Mouse (Mus musculus): Measurements from ENCODE around the gene Stac3.

The Stac3 gene

DNA sequence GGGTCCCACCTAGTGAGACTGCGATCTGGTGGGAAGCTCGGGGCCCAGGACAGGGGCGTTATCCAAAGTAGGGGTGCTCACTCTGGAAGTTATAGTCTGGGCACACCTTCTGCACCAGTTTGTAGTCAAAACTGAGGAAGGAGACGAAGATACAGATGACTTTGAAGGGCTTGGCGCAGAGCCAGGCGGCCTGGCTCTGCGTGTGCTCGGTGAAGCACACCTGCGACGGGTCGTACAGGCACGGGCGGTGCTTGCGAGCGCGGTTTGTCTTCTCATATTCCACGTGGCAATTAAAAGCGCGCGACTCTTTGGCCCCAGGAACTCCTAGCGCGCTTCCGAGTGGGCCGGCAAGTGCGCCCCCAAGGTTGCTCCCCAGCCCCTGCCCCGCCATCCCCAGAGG is 24.6 kb downstream of the Stac3 start:
- no peak for DNase-seq

DNA sequence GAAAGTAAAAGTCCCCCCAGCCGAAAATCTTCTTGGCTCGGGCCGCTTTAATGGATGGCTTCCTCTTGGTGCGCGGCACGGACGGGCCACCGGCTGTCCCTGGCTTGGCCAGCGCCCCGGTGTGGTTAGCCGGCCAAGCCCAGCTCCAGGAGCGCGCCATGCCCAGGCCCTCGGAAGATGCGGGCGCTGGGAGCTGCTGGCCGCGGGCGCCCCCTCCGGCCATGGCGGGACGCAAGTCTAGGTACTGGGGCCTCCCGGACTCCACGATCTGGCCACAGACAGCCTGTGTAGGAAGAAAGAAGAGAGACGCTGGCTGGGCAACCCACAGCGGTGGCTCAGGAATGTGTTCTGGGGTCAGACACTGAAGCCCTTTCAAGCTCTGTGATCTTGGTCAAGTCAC is 25.2 kb downstream of the Stac3 start:
- peak; percentile 85 for DNase-seq

DNA sequence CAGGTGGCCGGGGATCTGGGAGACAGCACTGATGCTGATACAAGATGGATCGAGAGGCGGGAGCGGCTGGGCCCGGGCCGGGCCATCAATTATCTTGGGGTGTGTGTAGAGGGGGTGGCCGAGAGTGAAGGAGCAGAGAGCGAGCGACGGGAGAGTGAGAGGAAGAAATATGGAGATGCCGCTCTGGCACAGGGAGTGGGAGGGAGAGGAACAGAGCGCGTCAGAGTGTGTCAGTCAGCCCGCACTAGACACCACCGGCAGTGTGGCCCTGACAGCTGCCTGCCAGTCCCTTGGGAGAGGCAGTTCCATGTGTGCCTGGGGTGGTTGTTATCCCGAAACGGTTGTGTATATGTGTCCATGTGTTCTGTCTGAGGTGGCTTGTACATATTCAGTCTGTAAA is 26.0 kb downstream of the Stac3 start:
- DNase-seq, result peak; percentile 53

DNA sequence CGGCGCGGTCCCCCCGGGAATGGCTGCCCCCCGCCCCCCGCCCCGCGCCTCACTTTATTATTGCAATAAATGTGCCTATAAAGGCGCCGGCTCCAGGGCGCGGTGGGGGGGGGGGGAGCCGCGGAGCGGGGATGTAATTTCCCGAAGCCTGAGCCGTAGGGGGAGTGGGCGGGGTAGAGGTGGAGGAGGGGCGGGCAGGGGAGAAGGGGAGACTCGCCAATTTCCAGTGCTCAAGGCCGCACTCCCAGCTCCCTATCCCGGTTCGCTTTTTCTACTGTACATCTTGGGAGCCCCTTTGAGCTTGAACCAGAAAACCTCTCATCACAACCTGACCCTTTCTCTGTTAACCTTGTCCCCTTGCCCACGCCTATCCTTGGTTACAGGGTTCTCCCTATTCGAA is 29.5 kb downstream of the Stac3 start:
- peak; percentile 48 for DNase-seq

DNA sequence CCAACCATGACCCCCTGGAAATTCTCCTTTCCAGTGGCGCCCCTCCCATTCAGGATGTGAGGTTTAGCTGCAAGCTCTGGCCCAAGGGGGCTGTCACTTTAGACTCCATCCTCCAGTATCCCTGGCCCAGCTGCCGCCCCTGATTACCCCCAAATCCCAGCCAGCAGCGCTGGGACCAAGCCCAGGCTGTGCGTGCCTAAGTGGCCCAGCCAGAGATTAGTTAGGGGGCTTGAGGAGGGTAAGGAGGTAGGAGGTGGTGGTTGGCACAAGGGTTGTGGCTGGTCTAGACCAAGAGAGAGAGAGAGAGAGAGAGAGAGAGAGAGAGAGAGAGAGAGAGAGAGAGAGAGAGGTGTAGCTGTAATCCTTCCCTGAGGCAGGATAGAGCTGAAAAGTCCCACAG is 30.1 kb downstream of the Stac3 start:
- DNase-seq, result no peak

- DNase-seq, result peak; percentile 60
Observed at GRCm38 (mm10) chr10:127534036-127534928, 32.8 kb downstream of the Stac3 start, which contains the start of gene Nxph4. TSS of gene Nxph4 (minus strand) at chr10:127534559.

GRCm38 (mm10) chr10:127534929-127535384 is 33.5 kb downstream of the Stac3 start:
- DNase-seq, result peak; percentile 33

GRCm38 (mm10) chr10:127536586-127537314 is 35.3 kb downstream of the Stac3 start:
- peak; percentile 78 for DNase-seq

GRCm38 (mm10) chr10:127537854-127538583 is 36.5 kb downstream of the Stac3 start:
- peak; percentile 86 for DNase-seq

DNA sequence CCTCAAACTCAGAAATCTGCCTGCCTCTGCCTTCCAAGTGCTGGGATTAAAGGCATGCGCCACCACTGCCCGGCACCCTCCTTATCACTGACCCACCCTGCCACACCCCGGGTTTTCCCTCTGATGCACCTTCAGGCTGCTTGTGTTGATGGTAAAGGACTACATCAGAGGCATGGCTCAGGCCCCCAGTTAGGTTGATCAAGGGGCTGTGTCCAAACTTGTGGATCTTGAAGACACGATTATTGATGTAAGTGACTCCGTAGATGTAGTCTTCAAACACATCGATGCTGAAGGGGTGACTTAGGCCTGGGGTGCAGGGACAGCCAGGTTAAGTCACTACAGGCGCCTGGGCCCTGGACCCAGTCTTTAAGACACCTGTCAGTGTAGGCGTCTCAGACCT is 40.0 kb downstream of the Stac3 start:
- no peak for DNase-seq

- DNase-seq, result no peak
Observed at GRCm38 (mm10) chr10:127542084-127542483, 40.6 kb downstream of the Stac3 start.

- DNase-seq, result no peak
Observed at GRCm38 (mm10) chr10:127542720-127543119, 41.2 kb downstream of the Stac3 start.

DNA sequence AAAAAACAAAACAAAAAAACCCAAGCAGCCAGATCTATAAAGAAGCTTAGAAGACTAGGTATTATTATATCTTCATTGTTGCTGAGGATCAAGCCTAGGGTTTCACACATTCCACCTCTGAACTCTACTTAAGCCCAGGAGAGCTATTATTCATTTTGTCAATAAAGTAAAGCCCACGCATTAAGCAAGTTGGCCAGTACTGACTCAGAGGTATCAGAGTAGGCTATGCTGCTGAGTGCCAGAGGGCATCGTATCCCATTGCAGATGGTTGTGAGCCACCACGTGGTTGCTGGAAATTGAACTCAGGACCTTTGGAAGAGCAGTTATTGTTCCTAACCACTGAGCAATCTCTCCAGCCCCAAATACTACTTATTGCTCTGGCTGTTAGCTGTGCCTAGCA is 42.4 kb downstream of the Stac3 start:
- DNase-seq, result no peak

DNA sequence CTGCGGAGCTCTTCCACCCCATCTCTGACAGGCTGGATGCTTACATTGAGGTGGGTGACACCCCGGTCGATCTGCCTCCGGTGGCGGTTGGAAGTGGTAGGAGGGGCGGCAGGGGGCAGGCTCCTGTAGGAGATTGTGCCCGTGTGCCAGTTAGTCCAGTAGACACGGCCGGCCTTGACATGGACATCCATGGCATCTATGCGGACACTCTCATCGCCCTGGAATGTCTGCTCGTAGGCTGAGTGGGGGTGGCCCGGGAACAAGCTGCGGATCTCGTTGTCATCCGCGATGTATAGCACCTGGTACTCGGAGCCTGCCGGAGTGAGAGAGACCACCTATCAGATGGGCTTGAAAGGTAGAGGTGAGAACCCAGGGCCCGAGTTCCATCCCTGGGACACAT is 42.9 kb downstream of the Stac3 start:
- no peak for DNase-seq

GRCm38 (mm10) chr10:127546505-127546904 is 45.0 kb downstream of the Stac3 start:
- DNase-seq, result no peak

DNA sequence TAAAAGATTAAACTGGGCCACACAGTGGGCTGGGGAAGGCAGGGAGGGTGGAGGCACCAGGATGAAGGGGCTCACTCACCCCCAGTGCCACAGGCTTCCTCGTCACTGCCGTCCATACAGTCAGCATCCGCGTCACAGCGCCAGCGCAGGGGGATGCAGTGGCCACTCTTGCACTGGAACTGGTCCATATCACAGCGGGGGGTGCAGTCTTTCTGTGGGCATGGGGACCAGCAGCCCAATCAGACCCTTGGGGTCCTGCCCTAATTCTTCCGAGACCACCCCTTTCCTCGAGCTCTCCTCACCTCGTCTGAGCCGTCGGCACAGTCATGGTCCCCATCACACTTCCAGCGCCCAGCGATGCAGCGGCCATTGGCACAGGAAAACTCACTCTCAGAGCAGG is 46.8 kb downstream of the Stac3 start:
- DNase-seq, result no peak

DNA sequence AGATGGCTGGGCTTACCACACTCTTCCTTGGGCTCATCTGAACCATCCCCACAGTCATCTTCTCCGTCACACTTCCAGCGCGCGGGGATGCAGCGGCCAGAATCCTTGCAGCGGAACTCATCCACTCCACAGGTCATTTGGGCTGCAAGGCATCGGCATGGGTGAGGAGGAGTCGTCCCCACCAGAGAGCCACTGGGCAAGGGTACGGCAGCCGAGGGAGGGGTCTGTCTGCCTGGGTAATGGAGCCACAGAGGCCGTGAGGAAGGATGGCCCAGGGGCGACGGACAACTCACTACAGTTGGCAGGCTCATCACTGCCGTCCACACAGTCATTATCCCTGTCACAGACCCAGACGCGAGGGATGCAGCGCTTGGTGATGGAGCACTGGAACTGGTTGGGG is 48.4 kb downstream of the Stac3 start:
- DNase-seq, result no peak

DNA sequence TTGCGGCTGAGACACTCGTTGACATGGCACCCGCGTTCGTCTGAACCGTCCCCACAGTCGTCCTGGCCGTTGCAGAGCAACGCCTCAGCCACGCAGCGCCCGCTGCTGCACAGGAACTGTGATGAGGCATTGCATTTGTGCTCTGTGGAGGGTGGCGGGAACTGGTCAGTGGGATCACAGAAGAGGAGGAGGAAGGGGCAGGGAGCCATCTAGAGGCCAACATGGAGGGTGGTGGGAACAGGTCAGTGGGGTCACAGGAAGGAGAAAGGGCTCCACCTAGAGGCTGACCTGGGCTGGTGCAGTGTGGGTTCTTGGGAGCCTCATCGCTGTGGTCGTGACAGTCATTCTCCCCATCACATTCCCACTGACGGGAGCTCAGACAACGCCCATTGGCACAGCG is 54.2 kb downstream of the Stac3 start:
- peak; percentile 53 for DNase-seq

GRCm38 (mm10) chr10:127557397-127557796 is 55.9 kb downstream of the Stac3 start:
- DNase-seq, result no peak

All from embryo, embryonic 11 days (tissue).